Mouse (Mus musculus) embryonic facial prominence, embryonic 13.5 days (tissue): ENCODE measurements around the gene Krt18. TPM values are rescaled to one million over a fixed set of nuclear protein-coding genes. Genes with fewer than 3 reads are reported as not detected.

Source experiments
- ATAC-seq: fragments of 200-750 bp; cut with Nextera tagmentation; 2 replicates; pipeline ENCODE4 v1.8.0; 2017; ENCODE audit warnings: low read depth; ENCODE audit not compliant: insufficient number of reproducible peaks, insufficient read depth, low FRiP score, low TSS enrichment
- H3K27ac ChIP-seq: fragments of 300-500 bp; sonication (generic); 2 replicates; pipeline ENCODE4 v1.5.1; 2015; ENCODE audit warnings: moderate library complexity, mild to moderate bottlenecking, inconsistent platforms
- H3K27me3 ChIP-seq: fragments of 300-500 bp; sonication (generic); 2 replicates; pipeline ENCODE4 v1.6.1; 2015; ENCODE audit warnings: mild to moderate bottlenecking, inconsistent platforms
- H3K36me3 ChIP-seq: fragments of 300-500 bp; sonication (generic); 2 replicates; pipeline ENCODE4 v1.6.1; 2015; ENCODE audit warnings: mild to moderate bottlenecking, inconsistent platforms
- H3K4me1 ChIP-seq: fragments of 300-500 bp; sonication (generic); 2 replicates; pipeline ENCODE4 v1.6.1; 2015; ENCODE audit warnings: inconsistent platforms
- H3K4me2 ChIP-seq: fragments of 300-500 bp; sonication (generic); 2 replicates; pipeline ENCODE4 v1.6.1; 2015; ENCODE audit warnings: moderate library complexity, mild to moderate bottlenecking, inconsistent platforms
- H3K4me3 ChIP-seq: fragments of 300-500 bp; sonication (generic); 2 replicates; pipeline ENCODE4 v1.5.1; 2015; ENCODE audit warnings: mild to moderate bottlenecking, inconsistent platforms
- H3K9ac ChIP-seq: fragments of 300-500 bp; sonication (generic); 2 replicates; pipeline ENCODE4 v1.6.1; 2015; ENCODE audit warnings: mild to moderate bottlenecking, inconsistent platforms
- H3K9me3 ChIP-seq: fragments of 300-500 bp; sonication (generic); 2 replicates; pipeline ENCODE4 v1.6.1; 2016; ENCODE audit warnings: inconsistent platforms
- WGBS: fragments of 180-500 bp; shearing (Covaris S2); methylation state at CpG from one replicate; pipeline ENCODE4 v1.1.7; 2015; ENCODE audit warnings: mixed read lengths; 5-methylcytosine and 5-hydroxymethylcytosine counted together
- polyA plus RNA-seq: library from polyadenylated mRNA; unstranded; fragments of >200 nt; fragmentation: Nextera tagmentation; extraction: Ambion mirVana; gene quantifications from 2 replicates; pipeline ENCODE4 v1.2.1, GENCODE M21; 2015

Krt18 gene
- polyA plus RNA-seq, 1 experiment from 2014 or later, result 36.0 TPM

DNA sequence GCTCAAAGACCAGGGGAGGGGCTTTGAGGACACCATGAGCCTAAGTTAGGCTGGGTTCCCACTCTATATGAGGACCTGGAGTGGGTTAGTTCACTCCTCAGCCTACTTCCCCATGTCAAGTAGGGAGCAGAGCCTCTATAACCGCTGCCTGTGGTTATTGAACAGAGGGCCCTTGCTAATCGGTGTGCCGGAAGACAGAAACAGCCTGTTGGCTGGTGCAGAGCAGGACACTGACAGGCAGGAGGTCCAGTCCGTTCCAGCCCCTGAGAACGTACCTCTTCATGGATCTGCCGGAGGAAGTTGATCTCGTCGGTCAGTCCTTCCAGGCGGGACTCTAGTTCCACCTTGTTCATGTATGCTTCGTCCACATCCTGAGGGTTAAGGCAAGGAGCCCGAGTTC, 28.8 kb upstream of the Krt18 start:
- Histone ChIP-seq H3K9ac (no peak overlapping the region), H3K27me3 (peaks cover 33% of the 10 kb centered on the region), H3K4me2 (no peak overlapping the region), H3K4me3 (no peak overlapping the region), H3K4me1 (peaks cover 11% of the 10 kb centered on the region), H3K36me3 (no peaks in the 10 kb centered on the region), H3K27ac (no peak overlapping the region), H3K9me3 (no peaks in the 10 kb centered on the region; the same call in 1 of the 2 replicates)
- 92% methylated on average over 11 of the region's 11 CpGs for WGBS
- ATAC-seq, result no peak

DNA sequence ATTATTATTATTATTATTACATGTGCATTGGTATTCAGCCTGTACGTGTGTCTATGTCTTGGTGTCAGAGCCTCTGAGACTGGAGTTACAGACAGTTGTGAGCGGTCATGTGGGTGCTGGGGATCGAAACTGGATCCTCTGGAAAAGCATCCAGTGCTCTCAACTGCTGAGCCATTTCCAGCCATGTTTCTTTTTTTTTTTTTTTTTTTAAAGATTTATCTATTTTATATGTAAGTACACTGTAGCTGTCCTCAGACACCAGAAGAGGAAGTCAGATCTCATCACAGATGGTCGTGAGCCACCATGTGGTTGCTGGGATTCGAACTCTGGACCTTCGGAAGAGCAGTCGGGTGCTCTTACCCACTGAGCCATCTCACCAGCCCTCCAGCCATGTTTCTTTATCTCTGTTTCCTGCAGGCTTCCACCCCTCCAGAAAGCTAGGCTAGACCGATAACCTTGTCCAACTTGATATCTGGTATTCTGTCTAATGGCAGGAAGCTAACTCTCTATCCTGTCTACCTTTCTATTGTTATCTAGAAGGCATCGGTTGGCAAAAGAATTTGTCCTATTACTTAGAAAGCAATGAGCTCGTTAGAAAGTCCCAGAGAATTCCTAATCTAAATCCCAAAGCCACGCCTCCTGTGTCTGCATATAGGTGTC, 28.2 kb upstream of the Krt18 start:
- Histone ChIP-seq H3K9ac (no peak overlapping the region), H3K36me3 (no peaks in the 10 kb centered on the region), H3K9me3 (no peaks in the 10 kb centered on the region; the same call in 1 of the 2 replicates), H3K27ac (no peak overlapping the region), H3K4me3 (no peak overlapping the region), H3K27me3 (peaks cover 40% of the 10 kb centered on the region), H3K4me2 (no peak overlapping the region), H3K4me1 (peaks cover 15% of the 10 kb centered on the region)
- no peak for ATAC-seq
- WGBS, result 84% methylated on average over 11 of the region's 11 CpGs

DNA sequence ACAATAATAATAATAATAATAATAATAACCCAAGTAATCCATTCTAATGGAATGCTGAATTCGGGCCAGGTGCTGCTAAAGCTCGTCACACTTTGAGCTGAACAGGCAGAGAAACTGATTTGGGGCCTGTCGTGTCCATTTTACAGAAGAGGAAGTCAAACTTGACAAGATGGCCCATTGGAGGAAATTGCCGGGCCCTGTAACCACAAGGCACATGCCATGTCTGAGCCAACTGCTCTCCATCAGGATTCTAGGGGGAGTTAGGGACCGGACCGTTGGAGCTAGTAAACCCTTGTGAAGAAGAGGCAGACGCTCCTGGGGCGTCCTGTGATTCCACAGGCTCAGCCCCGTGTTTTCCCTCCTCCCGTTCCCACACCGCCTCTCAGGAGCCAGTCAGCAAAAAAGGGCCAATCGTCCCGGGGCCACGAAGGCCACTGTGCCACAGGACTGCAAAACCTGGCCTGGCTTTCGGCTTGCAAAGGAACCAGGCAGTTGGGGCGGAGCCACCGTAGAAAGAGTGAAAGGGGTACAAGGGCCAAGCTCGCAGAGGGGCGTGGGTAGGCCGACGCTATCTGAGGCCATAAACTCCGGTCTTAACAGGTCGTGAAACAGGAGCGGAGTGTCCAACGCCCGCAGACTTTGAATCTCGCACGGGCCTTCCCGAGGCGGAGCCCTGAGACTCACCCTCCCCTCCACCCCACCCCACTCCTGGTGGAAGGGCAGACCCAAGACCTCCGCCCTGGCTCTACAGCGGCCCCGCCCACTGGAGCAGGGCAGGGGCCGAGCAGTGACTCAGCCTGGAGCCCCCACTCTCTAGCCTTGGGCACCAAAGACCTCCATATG, 25.1 kb upstream of the Krt18 start:
- peak overlapping the region; percentile 58 for H3K4me2 ChIP-seq
- peak overlapping the region; percentile 3; the same call in 1 of the 2 replicates for H3K27ac ChIP-seq
- no peak for ATAC-seq
- H3K9me3 ChIP-seq, result no peaks in the 10 kb centered on the region
- no peaks in the 10 kb centered on the region for H3K36me3 ChIP-seq
- H3K27me3 ChIP-seq, result peaks cover 62% of the 10 kb centered on the region
- H3K9ac ChIP-seq, result peak overlapping the region; percentile 63
- H3K4me1 ChIP-seq, result peaks cover 43% of the 10 kb centered on the region
- H3K4me3 ChIP-seq, result peak overlapping the region; percentile 43
- WGBS, result 5% methylated on average over 34 of the region's 34 CpGs

DNA sequence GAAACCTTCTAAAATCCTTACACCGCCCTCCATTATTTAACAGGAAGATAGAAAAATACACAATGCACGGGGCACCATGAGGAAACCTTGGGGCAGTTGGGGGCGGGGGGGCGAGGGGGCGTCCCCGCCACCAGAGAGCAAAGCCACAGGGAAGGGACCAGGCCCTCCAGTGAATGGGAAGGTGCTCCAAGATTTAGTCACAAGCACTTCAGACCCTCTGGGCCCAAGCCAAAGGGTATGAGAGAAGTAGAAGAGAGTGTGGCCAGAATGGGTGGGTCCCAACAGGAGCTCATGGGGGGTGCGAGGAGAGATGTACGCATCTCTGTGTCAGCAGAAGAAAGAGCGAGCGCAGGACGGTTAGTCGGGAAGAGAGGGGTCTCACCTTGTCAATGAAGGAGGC, 24.5 kb upstream of the Krt18 start:
- peak overlapping the region; percentile 58 for H3K4me2 ChIP-seq
- H3K27ac ChIP-seq, result 0 out of 2 replicates have a peak overlapping the region, but pooled peaks have one; percentile 3
- peaks cover 67% of the 10 kb centered on the region for H3K27me3 ChIP-seq
- H3K9me3 ChIP-seq, result no peaks in the 10 kb centered on the region
- peak overlapping the region; percentile 43 for H3K4me3 ChIP-seq
- no peaks in the 10 kb centered on the region for H3K36me3 ChIP-seq
- no peak for ATAC-seq
- peak overlapping the region; percentile 63 for H3K9ac ChIP-seq
- 13% methylated on average over 12 of the region's 12 CpGs for WGBS
- H3K4me1 ChIP-seq, result peaks cover 48% of the 10 kb centered on the region

DNA sequence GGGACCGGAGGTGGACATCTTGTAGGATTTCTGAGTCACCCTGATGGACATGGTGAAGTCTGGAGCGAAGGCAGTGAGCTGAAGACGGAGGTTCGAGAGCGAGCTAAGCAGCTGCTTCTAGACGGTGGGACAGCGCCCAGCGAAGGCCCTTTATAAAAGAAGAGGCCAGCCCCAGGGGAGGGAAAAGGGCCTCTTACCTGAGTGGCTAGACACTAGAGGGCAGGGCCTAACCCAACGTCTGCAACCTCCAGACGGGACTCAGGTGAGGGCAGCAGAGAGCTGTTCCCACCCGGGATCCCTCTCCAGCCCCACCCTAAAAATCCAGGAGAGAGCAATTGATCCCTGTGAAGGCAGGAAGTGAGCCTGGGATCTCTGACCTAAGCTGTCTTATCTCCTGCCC, 23.8 kb upstream of the Krt18 start, which contains the start of gene Krt8:
Gene Krt8 (minus strand): TSS at position 294 of the 400 bp plus-strand sequence.
- ATAC-seq, result no peak
- 16% methylated on average over 11 of the region's 11 CpGs for WGBS
- Histone ChIP-seq H3K4me3 (peak within 1 kb of the TSS; percentile 43), H3K36me3 (no peaks in the 10 kb centered on the region), H3K9ac (peak within 1 kb of the TSS; percentile 63), H3K4me2 (peak within 1 kb of the TSS; percentile 58), H3K27ac (0 out of 2 replicates have a peak within 1 kb of the TSS, but pooled peaks have one; percentile 3), H3K4me1 (peaks cover 48% of the 10 kb centered on the region), H3K9me3 (no peaks in the 10 kb centered on the region), H3K27me3 (peaks cover 74% of the 10 kb centered on the region)

DNA sequence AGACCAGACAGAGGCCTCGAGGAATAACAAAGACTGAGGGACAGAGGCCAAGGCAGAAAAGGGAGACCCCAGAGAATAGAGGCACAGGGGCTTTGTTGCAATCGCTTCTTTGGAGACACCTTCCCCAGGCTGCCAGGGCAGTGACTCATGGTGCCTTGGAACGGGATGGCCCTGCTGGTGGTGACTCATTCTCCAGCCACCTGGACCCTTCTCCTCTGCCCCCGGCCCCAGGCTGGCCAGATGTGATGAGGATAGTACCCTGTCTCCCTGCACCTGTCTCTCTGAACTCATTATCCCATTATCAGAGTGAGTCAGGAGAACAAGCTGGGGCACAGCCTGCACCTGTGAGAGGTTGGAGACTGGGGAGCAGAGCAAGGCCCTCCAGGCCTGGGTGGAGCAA, 22.7 kb upstream of the Krt18 start:
- H3K27me3 ChIP-seq, result peaks cover 75% of the 10 kb centered on the region
- H3K4me1 ChIP-seq, result peaks cover 49% of the 10 kb centered on the region
- WGBS, result 38% methylated on average over 4 of the region's 4 CpGs

DNA sequence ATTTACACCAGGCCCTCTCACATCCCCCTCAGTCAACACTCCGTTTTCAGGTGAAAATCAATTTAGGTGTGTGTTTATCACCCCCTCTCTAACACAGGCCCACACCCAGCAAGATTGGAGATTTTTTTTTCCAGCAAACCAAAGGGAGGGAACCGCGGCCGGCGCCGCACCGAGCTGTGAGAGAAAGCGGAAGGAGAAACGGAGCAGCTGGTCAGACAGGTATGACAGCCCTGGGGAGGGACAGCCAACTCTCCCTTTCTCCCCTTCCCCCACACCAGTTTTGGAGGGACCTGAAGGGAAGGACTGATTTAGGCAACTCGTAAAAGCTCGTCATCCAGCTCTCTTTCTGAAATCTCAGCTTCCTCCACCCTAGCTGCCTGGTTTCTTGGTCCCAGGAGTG, 21.7 kb upstream of the Krt18 start:
- 16% methylated on average over 11 of the region's 11 CpGs for WGBS
- Histone ChIP-seq H3K36me3 (no peaks in the 10 kb centered on the region), H3K9me3 (no peaks in the 10 kb centered on the region), H3K9ac (no peak overlapping the region), H3K27me3 (peaks cover 68% of the 10 kb centered on the region), H3K4me1 (peaks cover 56% of the 10 kb centered on the region), H3K4me2 (peak overlapping the region; percentile 26), H3K27ac (peak overlapping the region; percentile 66), H3K4me3 (no peak overlapping the region)
- ATAC-seq, result no peak

More for the DNA sequence above, 22.7 kb upstream of the Krt18 start:
- Histone ChIP-seq H3K36me3 (no peaks in the 10 kb centered on the region), H3K4me2 (no peak overlapping the region), H3K9ac (no peak overlapping the region), H3K4me3 (no peak overlapping the region), H3K27ac (no peak overlapping the region), H3K9me3 (no peaks in the 10 kb centered on the region)
- no peak for ATAC-seq

DNA sequence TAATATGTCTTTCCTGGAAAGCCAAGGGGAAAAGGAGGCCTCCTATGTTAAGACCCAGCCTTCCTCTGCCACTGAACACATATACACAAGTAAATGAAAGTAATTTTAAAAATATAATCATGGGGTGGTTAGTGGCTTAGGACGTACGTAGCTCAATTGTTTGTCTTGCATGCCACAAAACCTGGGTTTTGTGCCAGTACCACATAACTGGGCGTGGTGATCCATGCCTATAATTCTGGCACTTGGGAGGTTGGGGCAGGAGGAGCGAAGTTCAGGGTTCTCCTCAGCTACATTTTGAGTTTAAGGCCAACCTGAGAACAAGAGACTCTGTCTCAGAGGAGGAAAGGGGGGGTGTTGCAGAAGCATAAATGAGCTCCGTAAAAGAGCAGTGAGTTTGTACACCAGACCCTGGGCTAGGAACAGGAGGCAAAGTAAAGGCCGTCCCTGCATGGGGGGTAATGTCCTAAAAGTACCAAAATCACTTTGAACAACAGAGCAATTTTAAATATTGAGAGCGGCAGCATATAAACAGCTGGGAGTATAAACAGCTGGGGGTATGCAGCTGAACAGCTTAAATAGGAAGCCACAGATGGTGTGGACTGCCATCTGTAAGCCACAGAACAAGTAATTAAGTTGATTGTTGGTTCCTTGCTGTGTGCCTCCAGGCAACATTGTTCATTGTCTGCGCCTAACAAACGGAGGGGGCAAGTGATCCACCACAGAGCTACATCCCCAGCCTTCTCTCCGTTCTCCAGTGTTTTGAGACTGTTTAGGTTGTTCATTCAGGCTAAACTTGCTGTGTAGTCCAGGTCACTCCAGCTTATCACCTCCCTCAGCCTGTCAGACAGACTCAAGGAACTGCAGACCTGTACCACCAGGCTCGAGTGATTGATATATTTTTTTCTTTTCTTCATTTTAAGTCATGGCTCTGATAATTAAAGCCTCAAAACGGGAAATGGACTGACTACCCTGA, 20.6 kb upstream of the Krt18 start:
- peak overlapping the region; percentile 66 for H3K27ac ChIP-seq
- no peak for ATAC-seq
- no peaks in the 10 kb centered on the region for H3K36me3 ChIP-seq
- no peak overlapping the region; the same call in 1 of the 2 replicates for H3K9ac ChIP-seq
- no peak overlapping the region for H3K4me3 ChIP-seq
- peaks cover 60% of the 10 kb centered on the region for H3K27me3 ChIP-seq
- peaks cover 56% of the 10 kb centered on the region for H3K4me1 ChIP-seq
- H3K4me2 ChIP-seq, result peak overlapping the region; percentile 26; the same call in 1 of the 2 replicates
- no peaks in the 10 kb centered on the region for H3K9me3 ChIP-seq
- 28% methylated on average over 12 of the region's 12 CpGs for WGBS

DNA sequence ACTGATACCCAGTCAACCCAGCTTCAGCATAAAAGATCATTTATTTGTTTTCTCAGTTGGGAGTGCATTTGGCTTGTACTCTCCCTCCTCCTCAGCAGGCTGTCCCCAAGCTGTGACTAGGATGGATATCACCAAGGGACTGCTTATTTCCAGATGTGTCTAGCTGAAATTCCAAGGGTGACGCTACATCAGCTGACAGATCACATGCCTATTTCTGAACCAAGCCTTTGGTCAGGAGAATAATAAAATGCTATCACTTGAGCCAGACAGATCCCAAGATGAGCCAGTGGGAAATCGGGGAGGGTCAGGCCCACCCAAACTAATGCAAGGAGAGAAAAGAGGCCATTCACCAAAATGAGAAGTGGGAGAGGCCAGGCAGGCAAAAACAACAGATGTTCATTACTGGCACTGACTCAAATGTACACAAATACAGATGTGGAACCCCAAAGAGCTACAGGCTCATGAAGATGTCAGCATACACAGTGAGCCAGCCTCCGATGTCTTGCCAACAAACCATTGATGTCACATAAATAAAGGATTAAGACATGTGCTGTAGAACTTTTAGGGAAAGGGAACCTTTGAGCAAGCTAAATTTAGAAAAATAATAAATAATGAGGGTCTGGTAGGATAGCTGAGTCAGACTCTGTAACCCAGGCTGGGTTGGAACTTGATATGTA, 17.3 kb upstream of the Krt18 start:
- 50% methylated on average over 3 of the region's 3 CpGs for WGBS
- Histone ChIP-seq H3K9me3 (no peaks in the 10 kb centered on the region), H3K4me3 (no peak overlapping the region), H3K9ac (no peak overlapping the region), H3K27me3 (peaks cover 27% of the 10 kb centered on the region), H3K4me1 (peaks cover 40% of the 10 kb centered on the region), H3K4me2 (no peak overlapping the region), H3K27ac (no peak overlapping the region), H3K36me3 (no peaks in the 10 kb centered on the region)
- ATAC-seq, result no peak

DNA sequence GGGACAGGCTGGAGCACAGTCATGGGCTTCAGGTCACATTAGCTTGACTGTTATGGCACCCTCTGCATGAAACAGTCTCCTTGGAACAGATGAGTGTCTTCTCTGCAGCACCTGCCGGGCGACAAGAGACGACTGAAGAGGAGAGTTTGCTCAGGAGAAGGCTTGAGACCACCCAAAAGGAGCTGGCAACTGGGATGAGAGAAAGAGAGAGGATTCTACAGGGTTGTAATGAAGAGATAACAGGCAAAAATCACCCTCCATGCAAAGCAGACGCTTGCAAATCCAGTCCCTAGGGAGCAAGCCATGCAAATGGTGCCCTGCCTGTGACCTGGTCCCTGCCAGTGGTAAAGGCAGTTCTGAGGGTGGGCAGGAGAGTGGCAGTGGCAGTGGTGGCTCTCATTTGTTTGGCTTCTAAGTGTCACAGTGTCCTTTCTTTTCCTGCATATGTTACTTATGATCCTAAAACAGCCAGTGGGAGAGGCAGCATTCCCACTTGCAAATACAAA, 15.7 kb upstream of the Krt18 start:
- no peaks in the 10 kb centered on the region for H3K9me3 ChIP-seq
- no peak overlapping the region for H3K27ac ChIP-seq
- no peak overlapping the region for H3K4me2 ChIP-seq
- H3K4me3 ChIP-seq, result no peak overlapping the region
- peaks cover 20% of the 10 kb centered on the region for H3K27me3 ChIP-seq
- no peak for ATAC-seq
- no peak overlapping the region for H3K9ac ChIP-seq
- WGBS, result 56% methylated on average over 4 of the region's 4 CpGs
- no peaks in the 10 kb centered on the region for H3K36me3 ChIP-seq
- peaks cover 36% of the 10 kb centered on the region for H3K4me1 ChIP-seq
